Mouse (Mus musculus) thymus, adult 2 months (tissue): ENCODE results near the gene Rex1bd. TPM values are rescaled to one million over a fixed set of nuclear protein-coding genes. Genes with fewer than 3 reads are reported as not detected.

Source experiments
- DNase-seq: peaks from one replicate; pipeline ENCODE4 v3.0.0; 2021
- H3K27ac ChIP-seq: fragments of 200-500 bp; 2 replicates; pipeline ENCODE4 v1.5.1; 2012; ENCODE audit warnings: low read length, control low read depth; ENCODE audit not compliant: control insufficient read depth, insufficient read depth
- H3K27me3 ChIP-seq: fragments of 200-500 bp; 2 replicates; pipeline ENCODE4 v1.6.1; 2012; ENCODE audit warnings: mild to moderate bottlenecking, low read length, moderate library complexity, mixed read lengths; ENCODE audit not compliant: control insufficient read depth, insufficient read depth
- H3K36me3 ChIP-seq: fragments of 200-500 bp; 2 replicates; pipeline ENCODE4 v1.6.1; 2012; ENCODE audit warnings: mild to moderate bottlenecking, low read length, moderate library complexity; ENCODE audit not compliant: control insufficient read depth, insufficient read depth
- H3K4me1 ChIP-seq: fragments of 200-500 bp; replicated peaks from 2 replicates; pipeline ENCODE4 v1.6.1; 2012; ENCODE audit warnings: low read length; ENCODE audit not compliant: control insufficient read depth, insufficient read depth
- H3K4me3 ChIP-seq: fragments of 200-500 bp; 2 replicates; pipeline ENCODE4 v1.5.1; 2012; ENCODE audit warnings: mild to moderate bottlenecking, low read length, control low read depth, moderate library complexity; ENCODE audit not compliant: control insufficient read depth, insufficient read depth
- CTCF ChIP-seq: fragments of 200-500 bp; IDR thresholded peaks from 2 replicates; pipeline ENCODE4 v1.5.1; 2012; ENCODE audit warnings: mild to moderate bottlenecking, control low read depth, low read length, moderate library complexity, borderline replicate concordance; ENCODE audit not compliant: control insufficient read depth, poor library complexity, insufficient read depth; ENCODE audit errors: extremely low read depth
- POLR2A ChIP-seq: fragments of 200-500 bp; IDR thresholded peaks from 2 replicates; pipeline ENCODE4 v1.6.1; 2012; ENCODE audit warnings: mild to moderate bottlenecking, low read length, control low read depth, moderate library complexity; ENCODE audit not compliant: control insufficient read depth, poor library complexity, insufficient read depth; ENCODE audit errors: extremely low read depth
- WGBS: fragments of 180-500 bp; shearing (Covaris S2); methylation state at CpG from one replicate; pipeline ENCODE4 v1.1.7; 2018; 5-methylcytosine and 5-hydroxymethylcytosine counted together
- polyA plus RNA-seq: library from polyadenylated mRNA; depleted of rRNA; stranded (reverse); fragments of >200 nt; gene quantifications from 2 replicates; pipeline ENCODE4 v1.2.3, GENCODE M21; 2012

Gene Rex1bd
- polyA plus RNA-seq, 1 experiment: 227 TPM

- no peaks in the 10 kb centered on the region for H3K36me3 ChIP-seq
- no peak overlapping the region for H3K4me3 ChIP-seq
- no peak overlapping the region for H3K27ac ChIP-seq
- no peak for TF ChIP-seq CTCF
- TF ChIP-seq POLR2A: no peak
- H3K4me1 ChIP-seq: no peaks in the 10 kb centered on the region
- DNase-seq: no peak
- no peaks in the 10 kb centered on the region for H3K27me3 ChIP-seq
- 91% methylated on average over 4 of the region's 4 CpGs for WGBS
These were observed 43.2 kb downstream of the Rex1bd start for GRCm38 (mm10) chr8:70463306-70463705.

DNA sequence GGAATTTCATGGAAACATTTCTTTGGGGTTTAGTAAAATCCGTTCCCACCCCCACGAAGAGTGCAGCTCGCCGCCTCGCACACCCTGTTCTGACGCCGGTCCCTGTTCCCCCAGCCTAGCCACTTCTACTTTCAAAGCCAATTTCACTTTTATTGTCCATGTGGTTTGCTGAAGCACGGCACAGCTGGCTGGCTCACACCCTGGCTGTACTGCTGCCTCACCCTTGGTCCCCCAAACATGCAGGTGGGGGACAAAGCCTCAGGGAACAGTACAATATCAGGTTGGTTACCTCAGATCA, 44.1 kb downstream of the Rex1bd start:
- 66% methylated on average over 8 of the region's 8 CpGs for WGBS
- H3K27ac ChIP-seq: no peak overlapping the region
- no peak for DNase-seq
- no peaks in the 10 kb centered on the region for H3K36me3 ChIP-seq
- TF ChIP-seq POLR2A (no peak), CTCF (no peak)
- H3K4me3 ChIP-seq: no peak overlapping the region
- no peaks in the 10 kb centered on the region for H3K27me3 ChIP-seq
- no peaks in the 10 kb centered on the region for H3K4me1 ChIP-seq

DNA sequence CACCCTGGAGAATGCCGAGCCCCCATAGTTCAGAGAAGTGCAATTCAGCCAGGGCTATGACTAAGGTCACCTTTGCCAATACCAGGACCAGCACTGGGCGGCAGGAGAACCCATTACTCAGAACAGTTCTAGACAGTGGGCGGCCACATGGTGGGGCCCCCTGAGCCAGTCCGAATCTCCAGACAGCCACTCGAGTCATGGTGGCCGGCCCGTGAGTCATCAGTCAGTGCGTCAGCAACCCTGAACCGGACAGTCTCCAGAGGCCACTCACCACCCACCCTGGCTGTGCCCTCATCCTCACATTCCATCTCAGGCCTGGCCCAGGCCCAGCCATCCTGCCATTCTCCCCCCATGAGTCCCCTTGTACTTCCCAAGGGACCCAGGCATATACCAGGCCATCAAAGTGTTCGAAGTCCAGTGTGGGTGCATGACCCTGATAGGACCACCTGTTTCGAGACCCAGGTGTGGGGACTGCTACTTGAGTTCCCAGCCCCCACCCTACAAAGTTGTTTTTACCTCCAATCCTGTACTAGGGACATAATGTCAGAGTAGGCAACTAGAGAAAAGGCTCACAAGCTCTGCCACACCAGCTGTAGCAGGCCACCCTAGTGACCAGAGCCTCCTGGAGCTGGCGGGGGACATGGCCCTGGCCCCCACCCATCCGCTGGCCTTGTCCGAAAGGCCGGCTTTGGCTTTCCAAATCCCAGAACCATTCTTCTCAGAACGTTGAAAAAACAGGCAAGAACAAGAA, 44.6 kb downstream of the Rex1bd start:
- DNase-seq: no peak
- Histone ChIP-seq H3K36me3 (no peaks in the 10 kb centered on the region), H3K4me3 (no peak overlapping the region), H3K27me3 (no peaks in the 10 kb centered on the region), H3K27ac (no peak overlapping the region), H3K4me1 (no peaks in the 10 kb centered on the region)
- TF ChIP-seq POLR2A (no peak), CTCF (no peak)
- 95% methylated on average over 16 of the region's 16 CpGs for WGBS

GRCm38 (mm10) chr8:70460606-70461005, 45.9 kb downstream of the Rex1bd start:
- TF ChIP-seq POLR2A: no peak
- no peak for TF ChIP-seq CTCF
- no peaks in the 10 kb centered on the region for H3K4me1 ChIP-seq
- no peak for DNase-seq
- no peak overlapping the region for H3K27ac ChIP-seq
- WGBS: 96% methylated on average over 9 of the region's 9 CpGs
- no peaks in the 10 kb centered on the region for H3K36me3 ChIP-seq
- no peak overlapping the region for H3K4me3 ChIP-seq
- no peaks in the 10 kb centered on the region for H3K27me3 ChIP-seq

DNA sequence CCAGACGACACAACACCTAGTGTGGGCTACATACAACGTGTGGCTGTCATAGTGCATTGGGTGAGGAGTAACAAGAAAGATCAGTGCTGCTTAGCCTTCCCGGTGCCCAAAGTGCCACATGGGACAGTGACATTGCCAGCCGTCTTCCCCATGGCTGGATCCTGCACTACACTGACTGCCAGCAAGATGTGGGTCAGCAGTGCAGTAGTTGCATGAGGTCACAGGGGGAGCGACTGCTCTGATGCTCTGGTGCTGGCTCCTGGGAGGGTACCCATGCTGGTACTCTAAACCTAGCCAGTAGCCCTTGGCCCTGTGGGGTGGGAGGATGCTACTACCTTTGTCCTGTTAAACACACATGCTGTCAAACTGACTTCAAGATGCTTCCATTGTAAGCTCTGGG, 46.4 kb downstream of the Rex1bd start:
- Histone ChIP-seq H3K4me1 (no peaks in the 10 kb centered on the region), H3K4me3 (no peak overlapping the region), H3K27ac (no peak overlapping the region), H3K27me3 (no peaks in the 10 kb centered on the region), H3K36me3 (no peaks in the 10 kb centered on the region)
- no peak for TF ChIP-seq POLR2A
- TF ChIP-seq CTCF: no peak
- WGBS: 85% methylated on average over 5 of the region's 5 CpGs
- no peak for DNase-seq

DNA sequence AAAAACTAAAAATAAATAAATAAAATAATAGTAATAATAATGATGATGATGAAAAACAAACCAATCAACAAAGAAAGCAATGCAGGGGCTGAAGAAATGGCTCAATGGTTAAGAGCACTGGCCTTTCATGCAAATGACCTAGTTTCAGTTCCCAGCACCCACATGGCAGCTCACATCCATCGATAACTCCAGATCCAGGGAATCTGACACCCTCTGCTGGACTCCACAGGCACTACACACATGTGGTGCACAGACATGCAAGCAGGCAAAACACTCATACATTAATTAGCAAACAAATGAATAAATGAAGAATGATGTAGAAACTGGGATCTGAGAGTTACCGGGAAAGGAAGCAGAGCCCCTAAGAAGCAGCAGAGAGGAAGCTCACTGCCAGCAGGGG, 46.9 kb downstream of the Rex1bd start:
- TF ChIP-seq CTCF (no peak), POLR2A (no peak)
- no peak for DNase-seq
- Histone ChIP-seq H3K4me1 (no peaks in the 10 kb centered on the region), H3K4me3 (no peak overlapping the region), H3K27ac (no peak overlapping the region), H3K36me3 (no peaks in the 10 kb centered on the region), H3K27me3 (no peaks in the 10 kb centered on the region)
- 92% methylated on average over 2 of the region's 2 CpGs for WGBS

DNA sequence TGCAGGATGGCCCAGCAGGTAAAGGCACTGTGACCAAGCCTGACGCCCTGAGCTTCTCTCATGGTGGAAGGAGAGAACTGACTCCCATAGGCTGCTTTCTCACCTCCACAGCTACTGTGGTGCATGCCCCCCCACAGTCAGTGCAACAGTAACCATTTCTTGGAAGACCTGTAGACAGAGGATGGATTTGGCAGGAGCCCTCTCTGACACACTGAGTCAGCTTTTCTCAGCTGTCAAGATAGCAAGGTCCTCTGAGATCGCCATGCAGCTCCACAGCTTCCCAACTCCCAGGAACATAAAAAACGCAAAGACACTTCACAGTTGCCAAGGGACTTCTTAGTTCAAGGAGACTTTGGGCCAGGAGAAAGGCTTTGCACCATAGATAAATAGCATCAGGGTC, 48.1 kb downstream of the Rex1bd start:
- WGBS: 98% methylated on average over 3 of the region's 3 CpGs
- Histone ChIP-seq H3K36me3 (no peaks in the 10 kb centered on the region), H3K27me3 (no peaks in the 10 kb centered on the region), H3K4me1 (no peaks in the 10 kb centered on the region), H3K4me3 (no peak overlapping the region), H3K27ac (no peak overlapping the region)
- no peak for DNase-seq
- TF ChIP-seq POLR2A (no peak), CTCF (no peak)
